Mouse (Mus musculus) kidney, adult 2 months (tissue): ENCODE data around the gene Rora. TPM values are rescaled to one million over a fixed set of nuclear protein-coding genes. Genes with fewer than 3 reads are reported as not detected.

ENCODE experiments used
- DNase-seq: peaks from one replicate; pipeline ENCODE4 v3.0.0; 2021
- H3K27ac ChIP-seq: fragments of 200-500 bp; 2 replicates; pipeline ENCODE4 v1.5.1; 2012; ENCODE audit warnings: low read depth, low read length, control low read depth, inconsistent platforms; ENCODE audit not compliant: insufficient read depth
- H3K27me3 ChIP-seq: fragments of 200-500 bp; replicated peaks from 2 replicates; pipeline ENCODE4 v1.6.1; 2012; ENCODE audit warnings: mild to moderate bottlenecking, moderate library complexity, low read length, inconsistent platforms; ENCODE audit not compliant: control insufficient read depth, insufficient read depth
- H3K36me3 ChIP-seq: fragments of 200-500 bp; 2 replicates; pipeline ENCODE4 v1.6.1; 2012; ENCODE audit warnings: mild to moderate bottlenecking, moderate library complexity, low read length, inconsistent platforms; ENCODE audit not compliant: control insufficient read depth, insufficient read depth
- H3K4me1 ChIP-seq: fragments of 200-500 bp; 2 replicates; pipeline ENCODE4 v1.6.1; 2011; ENCODE audit warnings: low read length; ENCODE audit not compliant: control insufficient read depth, insufficient read depth
- H3K4me3 ChIP-seq: fragments of 200-500 bp; 2 replicates; pipeline ENCODE4 v1.5.1; 2011; ENCODE audit warnings: mild to moderate bottlenecking, low read depth, low read length, control low read depth; ENCODE audit not compliant: insufficient read depth
- CTCF ChIP-seq: fragments of 200-500 bp; conservative IDR thresholded peaks from 2 replicates; pipeline ENCODE4 v1.5.1; 2011; ENCODE audit warnings: low read depth, mild to moderate bottlenecking, control low read depth, low read length, moderate library complexity, mixed read lengths; ENCODE audit not compliant: insufficient read depth, insufficient read length
- POLR2A ChIP-seq: fragments of 200-500 bp; IDR thresholded peaks from one replicate; pipeline ENCODE4 v1.6.1; 2011; ENCODE audit warnings: low read depth, low read length, control low read depth
- WGBS: fragments of 180-500 bp; shearing (Covaris S2); methylation state at CpG from one replicate; pipeline ENCODE4 v1.1.7; 2018; 5-methylcytosine and 5-hydroxymethylcytosine counted together
- polyA plus RNA-seq: library from polyadenylated mRNA; depleted of rRNA; stranded (reverse); fragments of >200 nt; gene quantifications from 2 replicates; pipeline ENCODE4 v1.2.3, GENCODE M21; 2012

Gene Rora
- polyA plus RNA-seq, 1 experiment, result 15.5 TPM

GRCm38 (mm10) chr9:68852934-68853333 is 199.3 kb downstream of the Rora start:
- 81% methylated on average over 2 of the region's 2 CpGs for WGBS
- TF ChIP-seq CTCF (no peak), POLR2A (no peak)
- Histone ChIP-seq H3K36me3 (no peaks in the 10 kb centered on the region), H3K4me1 (no peaks in the 10 kb centered on the region), H3K27me3 (no peaks in the 10 kb centered on the region), H3K4me3 (no peak overlapping the region), H3K27ac (no peak overlapping the region)
- DNase-seq, result no peak

- TF ChIP-seq POLR2A (no peak), CTCF (no peak)
- no peaks in the 10 kb centered on the region for H3K36me3 ChIP-seq
- H3K27me3 ChIP-seq, result no peaks in the 10 kb centered on the region
- no peak overlapping the region for H3K4me3 ChIP-seq
- no peak for DNase-seq
- WGBS, result 93% methylated on average over 2 of the region's 2 CpGs
- H3K27ac ChIP-seq, result no peak overlapping the region
- no peaks in the 10 kb centered on the region for H3K4me1 ChIP-seq
Observed at GRCm38 (mm10) chr9:68859500-68859899, 205.9 kb downstream of the Rora start.

- no peak overlapping the region for H3K27ac ChIP-seq
- H3K4me3 ChIP-seq, result no peak overlapping the region
- H3K27me3 ChIP-seq, result no peaks in the 10 kb centered on the region
- no peak for TF ChIP-seq CTCF
- WGBS, result 84% methylated on average over 4 of the region's 4 CpGs
- H3K4me1 ChIP-seq, result no peaks in the 10 kb centered on the region
- DNase-seq, result no peak
- no peaks in the 10 kb centered on the region for H3K36me3 ChIP-seq
Observed at GRCm38 (mm10) chr9:68866317-68866716, 212.7 kb downstream of the Rora start.

GRCm38 (mm10) chr9:68873838-68874237 is 220.3 kb downstream of the Rora start:
- H3K4me3 ChIP-seq, result no peak overlapping the region
- peak; percentile 58 for DNase-seq
- 0 out of 2 replicates have a peak, but pooled peaks cover 4% of the 10 kb centered on the region for H3K4me1 ChIP-seq
- 48% methylated on average over 4 of the region's 4 CpGs for WGBS
- H3K27ac ChIP-seq, result no peak overlapping the region
- H3K36me3 ChIP-seq, result no peaks in the 10 kb centered on the region
- H3K27me3 ChIP-seq, result no peaks in the 10 kb centered on the region
- no peak for TF ChIP-seq CTCF
- no peak for TF ChIP-seq POLR2A

- WGBS, result 62% methylated on average over 2 of the region's 2 CpGs
- Histone ChIP-seq H3K36me3 (no peaks in the 10 kb centered on the region), H3K27ac (no peak overlapping the region), H3K27me3 (no peaks in the 10 kb centered on the region), H3K4me3 (no peak overlapping the region), H3K4me1 (0 out of 2 replicates have a peak, but pooled peaks cover 4% of the 10 kb centered on the region)
- DNase-seq, result no peak
- TF ChIP-seq POLR2A (no peak), CTCF (no peak)
Observed at GRCm38 (mm10) chr9:68874544-68874943, 221.0 kb downstream of the Rora start.

- Histone ChIP-seq H3K27me3 (no peaks in the 10 kb centered on the region), H3K36me3 (no peaks in the 10 kb centered on the region), H3K27ac (no peak overlapping the region), H3K4me1 (0 out of 2 replicates have a peak, but pooled peaks cover 4% of the 10 kb centered on the region), H3K4me3 (no peak overlapping the region)
- WGBS, result 92% methylated on average over 2 of the region's 2 CpGs
- no peak for TF ChIP-seq CTCF
- no peak for DNase-seq
Observed at GRCm38 (mm10) chr9:68875791-68876190, 222.2 kb downstream of the Rora start.

- Histone ChIP-seq H3K36me3 (no peaks in the 10 kb centered on the region), H3K27ac (no peak overlapping the region), H3K4me1 (0 out of 2 replicates have a peak, but pooled peaks cover 4% of the 10 kb centered on the region), H3K27me3 (no peaks in the 10 kb centered on the region), H3K4me3 (no peak overlapping the region)
- DNase-seq, result no peak
- TF ChIP-seq POLR2A (no peak), CTCF (no peak)
- 91% methylated on average over 2 of the region's 2 CpGs for WGBS
Observed at GRCm38 (mm10) chr9:68876289-68876688, 222.7 kb downstream of the Rora start.

- WGBS, result 56% methylated on average over 6 of the region's 6 CpGs
- no peak overlapping the region for H3K27ac ChIP-seq
- H3K4me1 ChIP-seq, result 0 out of 2 replicates have a peak, but pooled peaks cover 3% of the 10 kb centered on the region
- no peak overlapping the region for H3K4me3 ChIP-seq
- H3K27me3 ChIP-seq, result no peaks in the 10 kb centered on the region
- H3K36me3 ChIP-seq, result no peaks in the 10 kb centered on the region
- peak; percentile 35 for DNase-seq
- no peak for TF ChIP-seq CTCF
- no peak for TF ChIP-seq POLR2A
Observed at GRCm38 (mm10) chr9:68881896-68882295, 228.3 kb downstream of the Rora start.
